Mouse (Mus musculus) ES-E14 (cell line): ENCODE data around the gene Kbtbd7. TPM values are rescaled to one million over a fixed set of nuclear protein-coding genes. Genes with fewer than 3 reads are reported as not detected.

Experiments
- DNase-seq: peaks from one replicate; pipeline ENCODE4 v3.0.0-alpha.2; 2013; ENCODE audit warnings: low read depth, low spot score
- H3K27ac ChIP-seq: 2 replicates; pipeline ENCODE4 v1.5.1; 2012; ENCODE audit warnings: low read depth, mild to moderate bottlenecking, low read length, moderate library complexity, mixed read lengths; ENCODE audit not compliant: poor library complexity, insufficient read depth, severe bottlenecking
- H3K36me3 ChIP-seq: 2 replicates; pipeline ENCODE4 v1.6.1; 2012; ENCODE audit warnings: mild to moderate bottlenecking, low read length, moderate library complexity, mixed read lengths; ENCODE audit not compliant: control insufficient read depth, poor library complexity, insufficient read depth, severe bottlenecking
- H3K4me1 ChIP-seq, 2 experiments: fragments of 150-350 bp in 1 of 2; sonication (generic) in 1 of 2; 2 replicates each; pipeline ENCODE4 v1.6.1; 2012; ENCODE audit warnings: low read length in 2 of 2, mild to moderate bottlenecking in 1 of 2, mixed read lengths in 1 of 2; ENCODE audit not compliant: control insufficient read depth in 2 of 2, insufficient read depth in 2 of 2, poor library complexity in 1 of 2
- H3K4me3 ChIP-seq, 2 experiments: fragments of 150-350 bp in 1 of 2; sonication (generic) in 1 of 2; 2 replicates each; pipeline ENCODE4 v1.5.1; 2012; ENCODE audit warnings: low read length in 2 of 2, low read depth in 1 of 2, mild to moderate bottlenecking in 1 of 2, mixed read lengths in 1 of 2; ENCODE audit not compliant: insufficient read depth in 1 of 2, poor library complexity in 1 of 2, severe bottlenecking in 1 of 2
- H3K9ac ChIP-seq: 2 replicates; pipeline ENCODE4 v1.6.1; 2012; ENCODE audit warnings: low read depth, mild to moderate bottlenecking, low read length, mixed read lengths; ENCODE audit not compliant: poor library complexity, insufficient read depth, severe bottlenecking
- H3K9me3 ChIP-seq: fragments of 150-350 bp; sonication (generic); 2 replicates; pipeline ENCODE4 v1.6.1; 2012; ENCODE audit warnings: low read depth, mild to moderate bottlenecking, low read length; ENCODE audit not compliant: control insufficient read depth, insufficient read depth
- CHD2 ChIP-seq: IDR thresholded peaks from 2 replicates; pipeline ENCODE4 v1.6.1; 2014; ENCODE audit warnings: mild to moderate bottlenecking, low read depth, low read length, inconsistent platforms
- HCFC1 ChIP-seq: IDR thresholded peaks from 2 replicates; pipeline ENCODE4 v1.6.1; 2012; ENCODE audit warnings: low read length, inconsistent platforms, borderline replicate concordance; ENCODE audit not compliant: insufficient read depth
- MAFK ChIP-seq: IDR thresholded peaks from 2 replicates; pipeline ENCODE4 v1.6.1; 2014; ENCODE audit warnings: mild to moderate bottlenecking, low read depth, low read length, inconsistent platforms; ENCODE audit not compliant: insufficient read depth
- ZC3H11A ChIP-seq: IDR thresholded peaks from 2 replicates; pipeline ENCODE4 v1.6.1; 2012; ENCODE audit warnings: low read depth, mild to moderate bottlenecking, inconsistent platforms, low read length, borderline replicate concordance
- ZNF384 ChIP-seq: IDR thresholded peaks from 2 replicates; pipeline ENCODE4 v1.6.1; 2012; ENCODE audit warnings: low read depth, low read length, inconsistent platforms
- in situ Hi-C, 2 experiments: fragments of 600-800 bp; cut with MboI; formaldehyde crosslinking; loops; one replicate each; pipeline ENCODE4 v1.15.1; 2025; ENCODE audit warnings: low sequenced_read_pairs in 2 of 2, inconsistent platforms in 1 of 2; ENCODE audit not compliant: unreplicated experiment in 2 of 2
- total RNA-seq: library from RNA; depleted of rRNA; stranded (reverse); fragments of 300-350 nt; gene quantifications from 2 replicates; pipeline ENCODE4 v1.2.3, GENCODE M21; 2012

The Kbtbd7 gene
- total RNA-seq, 1 experiment, result 5.6 TPM

DNA sequence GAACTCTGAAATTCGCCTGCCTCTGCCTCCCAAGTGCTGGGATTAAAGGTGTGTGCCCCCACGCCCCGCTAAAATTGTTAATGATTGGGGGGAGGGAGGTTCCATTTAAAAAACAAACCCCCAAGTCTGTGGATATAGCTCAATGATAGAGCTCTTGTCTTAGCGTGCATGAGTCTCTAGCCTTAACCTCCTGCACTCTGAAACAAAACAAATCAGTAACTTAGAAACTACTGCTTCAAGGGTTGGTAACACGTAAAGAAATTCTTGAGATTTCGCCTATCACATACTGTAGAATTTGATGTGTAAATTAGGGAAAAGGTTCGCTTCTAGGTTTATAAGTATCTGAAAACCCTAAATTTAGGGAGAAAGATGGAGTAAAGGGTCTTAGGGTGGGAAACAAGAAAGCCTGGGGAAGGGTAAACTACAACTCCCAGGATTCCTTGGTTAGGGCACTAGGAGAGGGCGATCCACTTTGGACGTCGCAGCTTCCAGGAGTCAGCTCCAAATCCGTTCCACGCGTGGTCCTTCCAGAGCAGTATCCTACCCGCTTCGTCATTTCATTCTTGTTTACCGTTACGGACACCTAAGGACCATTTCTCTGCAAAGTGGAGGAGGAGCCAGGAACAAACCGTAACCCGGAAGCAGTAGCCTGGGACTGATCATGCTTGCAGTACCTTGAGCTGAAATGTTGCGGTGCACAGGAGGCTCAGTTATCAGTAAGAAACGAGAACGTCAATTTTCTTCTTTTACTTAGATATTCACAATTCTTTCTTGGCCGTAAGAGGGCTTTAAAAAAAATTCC is 28.8 kb upstream of the Kbtbd7 start, which contains the start of gene Mtrf1:
TSS of gene Mtrf1 (plus strand) at position 452 of the 802 bp plus-strand sequence.
- Histone ChIP-seq H3K9me3 (no peaks in the 10 kb centered on the region), H3K27ac (no peak within 1 kb of the TSS; the same call in 1 of the 2 replicates), H3K9ac (peak within 1 kb of the TSS; percentile 79), H3K36me3 (no peaks in the 10 kb centered on the region), H3K4me1 (no peaks in the 10 kb centered on the region), H3K4me3 (peak within 1 kb of the TSS; percentile 72 to 82)
- in situ Hi-C loops, result loop anchor here in 1 of 2 experiments (10.0 kb wide), 1 partner anchor 67 kb away; no protein-coding TSS in a partner anchor
- TF ChIP-seq ZNF384 (no peak), HCFC1 (peak; percentile 90), MAFK (no peak), CHD2 (peak; percentile 56; the same call in 1 of the 2 replicates), ZC3H11A (no peak)
- DNase-seq, result no peak

DNA sequence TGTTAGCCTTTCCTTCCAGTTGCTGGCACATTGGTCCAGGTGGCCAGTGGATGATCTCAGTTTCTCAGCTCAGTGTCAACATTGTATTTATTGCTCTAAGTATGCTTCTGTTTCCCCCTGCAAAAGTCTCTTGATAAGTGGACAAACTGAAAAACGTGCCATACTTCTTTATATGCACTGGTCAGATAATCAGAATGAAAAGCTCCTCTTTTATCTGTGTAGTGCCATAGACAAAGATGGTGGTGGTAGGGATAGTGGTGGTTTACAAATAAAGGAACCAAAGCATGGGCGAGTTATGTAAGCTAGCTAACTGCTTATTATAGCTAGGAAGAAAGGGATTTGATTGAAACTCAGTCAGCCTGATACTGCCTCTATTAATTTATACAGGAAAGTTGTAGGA is 18.7 kb upstream of the Kbtbd7 start:
- in situ Hi-C loops, result no loop called here
- H3K36me3 ChIP-seq, result no peaks in the 10 kb centered on the region
- no peak overlapping the region for H3K9ac ChIP-seq
- H3K9me3 ChIP-seq, result no peaks in the 10 kb centered on the region
- H3K4me1 ChIP-seq, result no peaks in the 10 kb centered on the region
- H3K27ac ChIP-seq, result no peak overlapping the region
- H3K4me3 ChIP-seq, result no peak overlapping the region
- no peak for DNase-seq
- no peak for TF ChIP-seq ZC3H11A

DNA sequence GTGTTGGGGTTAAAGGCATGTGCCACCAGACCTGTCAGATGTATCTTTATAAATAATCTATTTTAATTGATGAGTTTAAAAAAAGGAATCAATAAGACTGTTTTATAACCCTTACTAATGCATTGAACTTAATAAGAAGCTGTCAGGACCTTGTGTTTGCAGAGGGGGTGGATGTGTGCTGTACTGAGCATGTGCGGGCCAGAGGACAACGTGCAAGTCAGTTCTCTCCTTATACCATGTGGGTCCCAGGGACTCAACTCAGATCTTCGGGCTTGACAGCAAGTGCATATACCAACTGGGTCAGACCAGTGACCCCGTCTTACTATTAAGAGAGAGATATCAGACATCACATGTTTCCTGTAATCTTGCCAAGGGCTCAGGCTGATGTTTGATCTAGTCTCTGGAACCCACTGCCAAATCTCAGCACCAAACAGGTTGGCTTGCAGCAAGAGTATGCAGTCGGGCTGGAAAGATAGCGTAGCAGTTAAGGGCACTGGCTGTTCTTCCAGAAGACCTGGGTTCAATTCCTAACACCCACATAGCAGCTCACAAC is 17.0 kb upstream of the Kbtbd7 start:
- no peak for DNase-seq
- in situ Hi-C loops, result no loop called here
- TF ChIP-seq ZC3H11A (no peak), MAFK (no peak), HCFC1 (no peak), CHD2 (no peak), ZNF384 (no peak)

DNA sequence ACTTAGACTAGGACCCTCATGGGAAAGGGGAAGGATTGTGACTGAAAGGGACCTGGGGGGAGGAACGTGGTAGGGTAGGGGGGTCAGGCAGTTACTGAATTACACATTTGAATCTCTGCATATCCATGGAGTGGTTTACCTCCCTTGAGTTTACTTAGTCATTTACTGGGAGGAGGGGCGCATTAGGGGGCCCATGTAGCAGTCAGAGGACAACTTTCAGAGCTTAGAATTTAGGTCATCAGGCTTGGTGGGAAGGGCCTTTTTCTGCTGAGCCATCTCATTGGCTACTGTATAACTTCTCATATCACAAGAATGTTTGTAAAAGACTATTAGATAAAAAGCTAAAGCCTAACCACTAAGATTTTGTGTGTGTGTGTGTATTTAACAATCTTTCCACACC is 15.6 kb upstream of the Kbtbd7 start:
- no peak overlapping the region for H3K9ac ChIP-seq
- in situ Hi-C loops, result no loop called here
- peaks cover 0 to 2% of the 10 kb centered on the region in 2 experiments; a peak in 1 of 4 replicates for H3K4me1 ChIP-seq
- H3K27ac ChIP-seq, result no peak overlapping the region
- DNase-seq, result no peak
- no peak for TF ChIP-seq ZNF384
- no peak for TF ChIP-seq CHD2
- TF ChIP-seq ZC3H11A, result no peak
- no peak for TF ChIP-seq MAFK
- no peak for TF ChIP-seq HCFC1
- H3K36me3 ChIP-seq, result peaks cover 3% of the 10 kb centered on the region; the same call in 1 of the 2 replicates
- H3K9me3 ChIP-seq, result no peaks in the 10 kb centered on the region
- no peak overlapping the region for H3K4me3 ChIP-seq

More for the DNA sequence above, 17.0 kb upstream of the Kbtbd7 start:
- Histone ChIP-seq H3K9me3 (no peaks in the 10 kb centered on the region), H3K36me3 (peaks cover 3% of the 10 kb centered on the region; the same call in 1 of the 2 replicates), H3K4me1 (peaks cover 0 to 2% of the 10 kb centered on the region in 2 experiments; a peak in 1 of 4 replicates), H3K27ac (no peak overlapping the region), H3K4me3 (no peak overlapping the region), H3K9ac (no peak overlapping the region)
